Mouse (Mus musculus): ENCODE measurements at regions not wholly inside any gene's neighbourhood (a gene's known extent, or its start where the extent isn't known, plus 50 kb on each side); places are given as distances from the start of the nearest gene placed in this dataset.

- TF ChIP-seq CTCF (IDR thresholded peaks at IDR 0.05; ENCODE audit: borderline replicate concordance, insufficient read depth, low read length): no peak
- no peak for TF ChIP-seq POLR2A (IDR thresholded peaks at IDR 0.05; ENCODE audit: low read depth, low read length)
Measured at GRCm38 (mm10) chr7:129778842-129779421, 187.3 kb downstream of the Wdr11 start.

Measured in embryonic fibroblast, embryonic 13.5 days (primary cell).